Mouse (Mus musculus) embryonic stem cell, embryonic (primary cell): ENCODE measurements around the gene Fnbp1.

Source experiments
- CTCF ChIA-PET, 4 experiments: fragments of 300-600 bp in 2 of 4; fragments of 350-600 bp in 2 of 4; sonication (Branson Sonifier 250); formaldehyde crosslinking; loops; one replicate each; lab custom pipeline; 2022; ENCODE audit warnings: inconsistent platforms in 2 of 4; lab: Charles Lee
- POLR2A ChIA-PET, 4 experiments: fragments of 300-600 bp in 2 of 4; fragments of 350-600 bp in 2 of 4; sonication (Branson Sonifier 250); formaldehyde crosslinking; loops; one replicate each; lab custom pipeline; 2022; ENCODE audit warnings: antibody characterized with exemption in 4 of 4, inconsistent platforms in 1 of 4; lab: Charles Lee

Gene Fnbp1

GRCm38 (mm10) chr2:31026642-31027041 lies 115.2 kb downstream of the Fnbp1 start:
- POLR2A ChIA-PET, result interaction anchor here in 3 of 4 experiments (0.5 to 1.6 kb wide), 8 partner anchors 8 to 138 kb away, joined by 3 to 14 read pairs (median 3); no protein-coding TSS in a partner anchor
- CTCF ChIA-PET, result interaction anchor here (0.6 to 1.0 kb wide), 5 partner anchors 41 to 646 kb away, joined by 3 to 5 read pairs (median 3); partner anchors contain the start of gene Fnbp1 (in 1 of the 4)

- ChIA-PET POLR2A (interaction anchor here in 2 of 4 experiments (0.6 to 1.6 kb wide), 7 partner anchors 11 to 117 kb away, joined by 3 to 4 read pairs (median 3); partner anchors contain the start of gene Fnbp1 (in 1 of the 2)), CTCF (interaction anchor here in 3 of 4 experiments (0.9 to 2.6 kb wide), 9 partner anchors 10 to 148 kb away, joined by 3 to 15 read pairs (median 4); partner anchors contain the start of gene Gpr107 (in 1 of the 3))
These were observed 116.3 kb downstream of the Fnbp1 start for GRCm38 (mm10) chr2:31025458-31025857.

GRCm38 (mm10) chr2:31024618-31025370 lies 117.0 kb downstream of the Fnbp1 start:
- ChIA-PET POLR2A (interaction anchor here in 2 of 4 experiments (0.6 to 1.6 kb wide), 9 partner anchors 11 to 141 kb away, joined by 3 to 4 read pairs (median 4); no protein-coding TSS in a partner anchor), CTCF (interaction anchor here (0.5 to 2.6 kb wide), 20 partner anchors 10 to 763 kb away, joined by 3 to 15 read pairs (median 4); partner anchors contain the start of gene Gpr107 (in 2 of the 4))

GRCm38 (mm10) chr2:31023940-31024339 lies 117.9 kb downstream of the Fnbp1 start:
- ChIA-PET CTCF (interaction anchor here in 3 of 4 experiments (0.6 to 2.6 kb wide), 10 partner anchors 11 to 282 kb away, joined by 3 to 15 read pairs (median 4); partner anchors contain the start of gene Gpr107 (in 2 of the 3)), POLR2A (interaction anchor here in 2 of 4 experiments (0.9 to 1.6 kb wide), 5 partner anchors 10 to 142 kb away, joined by 3 to 4 read pairs (median 4); no protein-coding TSS in a partner anchor)

GRCm38 (mm10) chr2:31020202-31020601 lies 121.6 kb downstream of the Fnbp1 start:
- ChIA-PET CTCF (interaction anchor here in 2 of 4 experiments (1.1 to 1.2 kb wide), 2 partner anchors 130 to 131 kb away, joined by 3 read pairs; no protein-coding TSS in a partner anchor), POLR2A (interaction anchor here in 3 of 4 experiments (0.6 to 3.3 kb wide), 12 partner anchors 9 to 143 kb away, joined by 3 to 15 read pairs (median 3); partner anchors contain the start of genes BC005624 (in 1 of the 3), Fnbp1 (in 1 of the 3), Gpr107 (in 1 of the 3) and Usp20 (in 1 of the 3))

GRCm38 (mm10) chr2:31019011-31019410 lies 122.8 kb downstream of the Fnbp1 start:
- POLR2A ChIA-PET, result interaction anchor here in 3 of 4 experiments (0.5 to 3.3 kb wide), 33 partner anchors 9 to 238 kb away, joined by 3 to 15 read pairs (median 4); partner anchors contain the start of genes Fnbp1 (in 2 of the 3), Gpr107 (in 2 of the 3), BC005624 (in 1 of the 3) and Usp20 (in 1 of the 3)

GRCm38 (mm10) chr2:31018519-31018918 lies 123.3 kb downstream of the Fnbp1 start:
- ChIA-PET CTCF (interaction anchor here in 3 of 4 experiments (0.6 to 2.2 kb wide), 8 partner anchors 22 to 628 kb away, joined by 3 to 9 read pairs (median 4); partner anchors contain the start of gene Gpr107 (in 1 of the 3)), POLR2A (interaction anchor here in 3 of 4 experiments (0.5 to 3.3 kb wide), 37 partner anchors 9 to 354 kb away, joined by 3 to 15 read pairs (median 4); partner anchors contain the start of genes Fnbp1 (in 2 of the 3), Gpr107 (in 2 of the 3), BC005624 (in 1 of the 3) and Usp20 (in 1 of the 3))

More at GRCm38 (mm10) chr2:31019011-31019410, 122.8 kb downstream of the Fnbp1 start:
- CTCF ChIA-PET, result interaction anchor here in 3 of 4 experiments (0.5 to 2.2 kb wide), 10 partner anchors 23 to 629 kb away, joined by 3 to 9 read pairs (median 4); partner anchors contain the start of gene Gpr107 (in 1 of the 3)

- ChIA-PET POLR2A (interaction anchor here in 2 of 4 experiments (0.6 to 3.3 kb wide), 25 partner anchors 10 to 355 kb away, joined by 3 to 15 read pairs (median 3); partner anchors contain the start of genes BC005624 (in 1 of the 2), Fnbp1 (in 1 of the 2), Gpr107 (in 1 of the 2) and Usp20 (in 1 of the 2)), CTCF (interaction anchor here in 3 of 4 experiments (0.5 to 2.2 kb wide), 5 partner anchors 40 to 281 kb away, joined by 3 to 9 read pairs (median 4); partner anchors contain the start of gene Gpr107 (in 1 of the 3))
These were observed 124.0 kb downstream of the Fnbp1 start for GRCm38 (mm10) chr2:31017625-31018317.

- ChIA-PET POLR2A (interaction anchor here in 3 of 4 experiments (0.6 to 2.4 kb wide), 10 partner anchors 9 to 148 kb away, joined by 3 to 10 read pairs (median 4); partner anchors contain the start of gene Fnbp1 (in 1 of the 3)), CTCF (interaction anchor here in 3 of 4 experiments (0.6 to 3.5 kb wide), 4 partner anchors 11 to 845 kb away, joined by 3 to 15 read pairs (median 6); no protein-coding TSS in a partner anchor)
These were observed 128.3 kb downstream of the Fnbp1 start for GRCm38 (mm10) chr2:31013371-31014120.

- POLR2A ChIA-PET, result interaction anchor here in 2 of 4 experiments (1.1 to 3.4 kb wide), 6 partner anchors 8 to 135 kb away, joined by 3 to 9 read pairs (median 4); partner anchors contain the start of gene Fnbp1 (in 1 of the 2)
- CTCF ChIA-PET, result interaction anchor here in 1 of 4 experiments (1.0 kb wide), 1 partner anchor 18 kb away, joined by 3 read pairs; no protein-coding TSS in a partner anchor
These were observed 134.6 kb downstream of the Fnbp1 start for GRCm38 (mm10) chr2:31007208-31007607.

- ChIA-PET CTCF (interaction anchor here in 2 of 4 experiments (0.6 to 1.0 kb wide), 2 partner anchors 19 to 142 kb away, joined by 3 to 5 read pairs; no protein-coding TSS in a partner anchor), POLR2A (interaction anchor here in 2 of 4 experiments (0.7 to 3.4 kb wide), 8 partner anchors 12 to 157 kb away, joined by 3 to 9 read pairs (median 4); partner anchors contain the start of gene Fnbp1 (in 1 of the 2))
These were observed 135.4 kb downstream of the Fnbp1 start for GRCm38 (mm10) chr2:31006434-31006833.

GRCm38 (mm10) chr2:31005453-31005852 lies 136.4 kb downstream of the Fnbp1 start:
- ChIA-PET CTCF (no interaction called here), POLR2A (interaction anchor here in 2 of 4 experiments (0.7 to 1.0 kb wide), 7 partner anchors 13 to 158 kb away, joined by 3 to 5 read pairs (median 3); no protein-coding TSS in a partner anchor)

GRCm38 (mm10) chr2:31002857-31003256 lies 139.0 kb downstream of the Fnbp1 start:
- ChIA-PET CTCF (no interaction called here), POLR2A (interaction anchor here in 1 of 4 experiments (1.1 kb wide), 1 partner anchor 16 kb away, joined by 3 read pairs; no protein-coding TSS in a partner anchor)

- ChIA-PET CTCF (interaction anchor here in 1 of 4 experiments (0.6 kb wide), 1 partner anchor 478 kb away, joined by 3 read pairs; no protein-coding TSS in a partner anchor), POLR2A (interaction anchor here in 3 of 4 experiments (0.6 to 2.6 kb wide), 7 partner anchors 9 to 543 kb away, joined by 3 to 13 read pairs (median 5); no protein-coding TSS in a partner anchor)
These were observed 143.2 kb downstream of the Fnbp1 start for GRCm38 (mm10) chr2:30998443-30999260.
